Mouse (Mus musculus) megakaryocyte, adult 5-6 weeks (primary cell): ENCODE data around the gene Arhgef16. TPM values are rescaled to one million over a fixed set of nuclear protein-coding genes. Genes with fewer than 3 reads are reported as not detected.

Experiments used
- ATAC-seq: 2 replicates; pipeline ENCODE4 v1.8.0; 2016; ENCODE audit warnings: mild to moderate bottlenecking, inconsistent platforms; ENCODE audit not compliant: poor library complexity, severe bottlenecking
- total RNA-seq, 2 experiments: library from RNA; stranded (forward) in 1 of 2; stranded (reverse) in 1 of 2; fragments of 153-499, 151-499 nt in 1 of 2; fragments of 221-1000, 200-1000 nt in 1 of 2; gene quantifications; 2 replicates each; pipeline versions ENCODE4 v1.2.3 to v1.2.4; 2015 to 2017

Arhgef16 gene
- total RNA-seq (2015) (not detected in 2 replicates), total RNA-seq (2017) (not detected in 2 replicates)

DNA sequence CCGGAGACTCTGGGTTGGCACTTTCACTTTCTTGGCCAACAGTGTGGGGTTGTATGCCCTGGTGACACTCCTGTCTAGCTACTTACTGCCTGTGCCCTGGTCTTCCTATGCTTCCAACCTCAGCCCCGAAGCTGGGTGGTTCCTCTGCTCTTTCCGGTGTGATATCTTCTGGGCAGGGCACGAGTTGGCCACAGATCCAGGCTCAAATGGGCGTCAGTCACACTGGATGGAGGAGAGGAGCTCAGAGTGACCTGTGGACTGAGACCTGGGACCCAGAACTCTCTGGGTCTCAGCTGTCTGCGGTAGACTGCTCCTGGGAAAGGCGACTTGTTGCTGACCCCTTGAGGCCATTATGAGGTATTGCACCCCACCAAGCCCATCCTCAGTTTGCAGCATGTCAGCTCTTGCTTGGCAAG lies at the start of gene Arhgef16:
Arhgef16 (minus strand) TSS at position 211 of the 416 bp plus-strand sequence.
- peak; percentile 71 for ATAC-seq

DNA sequence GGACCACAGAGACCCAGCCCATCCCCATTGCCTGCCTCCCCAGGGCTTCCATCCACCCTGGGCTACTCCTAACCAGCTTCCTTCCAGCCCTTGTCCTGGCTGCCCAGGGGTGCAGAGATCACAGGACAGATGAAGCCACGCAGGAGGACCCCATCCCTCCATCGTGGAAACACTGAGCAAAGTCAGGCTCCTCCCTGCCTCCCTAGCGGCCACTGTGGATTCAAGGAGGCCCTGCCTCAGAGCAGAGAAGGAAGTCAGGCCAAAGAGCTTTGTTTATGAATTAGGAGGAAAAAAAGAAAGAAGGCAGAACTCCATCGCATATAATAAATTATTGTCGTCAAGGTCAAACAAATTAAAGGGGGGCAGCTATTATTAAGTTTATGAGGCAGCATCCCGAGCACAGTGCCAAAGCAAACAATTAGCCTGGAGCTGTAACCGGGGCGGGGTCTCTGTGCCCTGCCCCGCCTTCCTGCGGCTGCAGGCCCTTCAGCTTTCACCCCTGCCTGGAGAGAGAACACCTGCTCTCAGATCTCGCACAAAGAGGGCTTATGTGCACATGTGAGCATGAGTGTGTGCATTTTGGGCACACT lies 46.8 kb upstream of the Arhgef16 start:
- ATAC-seq = no peak

DNA sequence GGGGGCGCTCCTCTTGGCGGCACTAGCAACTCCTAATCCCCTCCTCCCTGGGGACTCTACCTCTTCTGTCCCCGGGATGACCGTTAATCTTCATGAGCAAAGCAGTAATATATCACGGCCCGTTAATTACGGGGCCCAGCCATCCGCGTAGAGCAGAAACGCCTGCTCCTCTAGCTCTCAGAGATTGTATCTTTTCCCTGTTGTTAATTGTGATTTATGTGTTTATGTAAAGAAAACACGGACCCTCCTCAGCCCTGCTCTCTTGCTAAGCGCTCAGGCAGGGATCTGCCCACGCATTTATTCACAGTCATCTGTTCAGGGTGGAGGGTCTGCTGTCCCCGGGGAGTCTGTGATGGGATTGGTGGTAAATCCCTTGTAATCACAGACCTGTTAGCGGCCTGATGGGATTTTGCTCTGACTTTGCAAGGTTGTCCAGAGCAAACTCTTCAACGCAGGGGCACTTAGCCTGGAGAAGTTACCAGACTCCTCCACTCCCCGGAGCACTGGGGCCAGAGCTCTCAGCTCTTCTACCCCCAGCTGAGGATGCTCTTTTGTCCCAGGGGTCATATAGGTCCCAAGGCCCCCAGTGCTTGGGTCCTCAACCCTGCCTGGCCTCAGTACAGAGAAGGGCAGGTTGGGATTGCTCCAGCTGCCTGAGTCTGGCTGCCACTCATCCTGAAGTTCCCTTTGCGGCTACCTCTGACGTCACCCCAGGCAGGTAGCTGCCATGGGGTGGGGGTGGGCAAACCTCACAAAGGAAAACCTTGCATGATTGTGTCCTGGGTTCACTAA lies 45.5 kb upstream of the Arhgef16 start:
- no peak for ATAC-seq

DNA sequence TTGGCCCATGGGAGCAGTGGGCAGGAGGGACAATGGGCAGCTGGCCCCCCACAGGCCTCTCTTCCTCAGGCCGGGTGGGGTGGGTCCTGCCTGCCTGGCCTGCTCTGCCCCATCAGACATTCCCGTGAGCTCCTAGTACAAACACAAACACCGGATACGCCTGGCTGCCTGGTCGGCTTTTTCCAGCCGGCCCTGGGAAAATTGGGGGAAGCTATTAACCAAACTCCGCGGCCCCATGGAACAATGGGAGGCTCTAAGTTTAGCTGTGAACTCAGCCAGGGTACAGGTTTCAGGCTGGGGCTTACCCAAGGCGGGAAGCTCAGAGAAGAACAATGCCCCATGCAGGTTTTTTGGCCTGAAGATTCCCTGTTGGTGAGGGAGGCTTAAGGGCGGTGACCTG lies 35.2 kb upstream of the Arhgef16 start:
- ATAC-seq = no peak

DNA sequence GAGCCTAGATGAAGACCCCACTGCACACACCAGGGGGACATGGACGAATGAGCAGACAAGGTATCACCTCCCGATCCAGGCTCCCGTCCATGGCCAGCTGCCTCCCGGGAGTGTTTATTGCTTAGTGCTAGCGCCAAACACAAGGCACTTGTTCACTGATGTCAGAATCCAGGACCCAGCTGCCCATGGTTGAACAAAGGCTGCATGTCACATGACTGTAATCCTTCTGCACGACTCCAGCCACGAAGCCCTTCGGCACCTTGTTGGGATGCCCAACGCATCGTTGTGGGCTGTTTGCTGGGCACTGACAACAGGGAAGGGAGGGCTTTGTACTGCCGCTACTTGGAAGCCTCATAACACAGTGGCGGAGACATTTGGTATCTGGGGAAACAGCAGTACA lies 34.3 kb upstream of the Arhgef16 start, which contains the start of gene B230104I21Rik:
B230104I21Rik (plus strand) TSS at position 367 of the 400 bp plus-strand sequence.
- ATAC-seq = no peak

DNA sequence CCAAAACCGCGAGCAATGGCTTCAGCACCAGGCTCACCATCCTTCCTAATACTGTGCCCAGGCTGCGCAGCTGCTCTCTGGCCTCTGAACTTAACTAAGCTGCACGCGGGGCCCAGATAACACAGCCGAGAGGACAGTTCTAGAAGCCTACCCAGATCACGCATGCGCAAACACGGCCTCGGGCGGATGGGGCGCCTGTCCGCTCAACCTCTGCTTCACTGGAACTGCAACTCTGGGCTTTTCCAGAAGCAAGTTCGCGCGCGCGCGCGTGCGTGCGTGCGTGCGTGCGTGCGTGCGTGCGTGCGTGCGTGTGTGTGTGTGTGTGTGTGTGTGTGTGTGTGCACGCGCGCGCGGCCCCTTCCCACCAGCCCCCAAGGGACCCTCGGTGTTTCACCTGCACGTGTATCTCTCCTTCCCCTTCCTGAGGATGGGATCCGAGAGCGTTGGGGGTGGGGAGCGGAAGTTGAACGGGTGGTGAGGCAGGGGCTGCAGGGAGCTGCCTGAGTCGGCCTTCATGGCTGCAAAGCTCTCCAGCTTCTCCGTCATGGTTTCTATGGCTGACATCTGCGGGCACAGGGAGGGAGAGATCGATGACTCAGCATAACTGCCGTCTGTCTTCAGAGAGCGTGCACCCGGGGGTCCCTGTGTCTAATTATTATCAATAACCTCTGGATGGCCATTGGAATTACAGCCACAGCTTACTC lies 33.4 kb upstream of the Arhgef16 start:
- peak; percentile 55 for ATAC-seq

DNA sequence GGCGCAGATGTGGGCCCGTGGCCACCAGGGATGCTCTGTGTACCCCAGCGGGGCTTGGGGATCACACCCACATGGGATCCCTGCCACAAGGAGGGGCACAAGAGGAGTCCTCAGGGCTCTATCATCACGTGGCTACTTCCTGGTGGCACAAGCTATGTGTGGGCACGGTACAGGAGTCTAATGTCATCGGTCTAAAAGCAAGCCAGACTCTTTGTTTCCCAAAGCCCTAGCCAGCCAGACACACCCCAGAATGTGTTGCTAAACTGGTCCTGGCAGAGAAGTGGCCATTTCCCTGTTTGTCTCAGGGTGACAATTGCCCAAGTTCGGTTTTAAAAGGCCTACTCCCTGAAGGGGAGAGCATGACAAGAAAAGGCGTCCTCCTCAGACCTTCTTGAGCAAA lies 31.8 kb upstream of the Arhgef16 start:
- ATAC-seq = no peak

DNA sequence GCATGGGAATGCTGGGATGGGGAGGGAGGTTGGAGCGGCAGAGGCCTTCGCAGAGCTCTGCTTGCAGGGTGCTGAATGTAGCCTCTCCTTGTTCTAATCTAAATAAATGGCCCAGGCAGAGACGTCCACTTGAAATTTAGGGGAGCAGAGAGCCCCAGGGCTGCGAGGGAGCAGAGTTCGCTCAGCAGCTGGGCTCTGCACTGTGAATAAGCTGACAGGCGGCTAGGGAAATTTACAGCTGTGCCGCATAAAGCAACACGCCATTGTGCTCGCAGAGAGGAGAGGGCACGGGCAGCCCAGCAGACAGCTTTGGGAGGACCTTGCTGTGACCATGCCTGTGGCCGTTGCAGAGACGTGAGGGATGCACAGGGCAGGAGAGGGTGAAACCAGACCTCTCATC lies 29.8 kb upstream of the Arhgef16 start:
- no peak for ATAC-seq

DNA sequence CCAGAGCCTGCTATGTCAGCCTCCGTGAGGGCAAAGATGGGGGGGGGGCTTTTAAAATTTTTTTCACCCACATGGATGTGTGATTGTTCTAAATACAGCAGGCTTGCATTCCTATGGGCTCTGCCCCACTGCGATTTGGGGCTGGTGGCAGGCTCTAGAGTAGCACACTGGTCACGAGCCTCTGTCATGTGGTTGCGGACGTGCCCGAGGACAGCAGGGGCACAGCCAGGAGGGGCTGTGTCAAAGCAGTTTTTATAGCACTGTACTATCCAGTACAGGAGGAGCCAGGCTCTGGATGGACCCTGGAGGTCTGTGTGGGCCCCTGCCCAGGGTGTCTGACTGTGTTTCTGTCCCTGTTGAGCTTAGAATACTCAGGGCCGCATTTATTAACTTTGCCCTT lies 28.5 kb upstream of the Arhgef16 start:
- ATAC-seq = no peak

DNA sequence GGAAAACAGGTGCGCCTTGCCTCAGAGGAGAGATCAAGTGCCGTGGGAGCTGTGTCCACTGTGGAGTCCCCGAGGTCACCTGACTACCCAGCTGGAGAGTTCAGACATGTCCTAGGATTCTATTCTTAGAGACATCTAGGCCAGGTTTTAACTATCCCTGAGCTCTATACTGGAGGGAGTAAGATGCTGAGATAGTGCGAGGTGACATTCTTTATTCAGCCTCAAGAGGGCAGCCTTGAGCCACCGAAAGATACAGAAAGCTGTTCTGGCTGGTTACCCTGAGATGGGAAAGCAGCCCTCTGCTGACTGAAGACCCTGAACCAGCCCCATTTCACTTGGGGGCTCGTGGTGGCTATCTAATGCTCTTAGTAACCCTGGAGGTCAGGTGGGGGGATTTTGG lies 27.4 kb upstream of the Arhgef16 start:
- ATAC-seq = peak; percentile 73

DNA sequence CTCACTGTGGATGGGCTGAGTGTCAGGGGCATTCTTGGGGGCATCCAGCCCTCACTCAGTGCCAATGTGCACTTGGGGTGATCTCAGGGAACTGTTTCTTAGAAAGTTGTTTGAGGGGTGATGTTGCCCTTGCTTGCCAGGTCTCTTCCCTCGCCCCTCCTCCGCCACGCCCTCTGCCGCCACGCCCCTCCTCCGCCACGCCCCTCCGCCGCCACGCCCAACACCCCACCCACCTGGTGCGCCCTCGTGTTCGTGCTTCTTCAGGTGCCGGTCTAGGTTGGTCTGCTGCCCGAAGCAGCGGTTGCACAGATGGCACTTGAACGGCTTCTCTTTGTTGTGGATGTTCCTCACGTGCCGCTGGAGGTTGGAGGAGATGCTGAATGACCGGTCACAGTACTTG lies 27.0 kb upstream of the Arhgef16 start:
- ATAC-seq = no peak

DNA sequence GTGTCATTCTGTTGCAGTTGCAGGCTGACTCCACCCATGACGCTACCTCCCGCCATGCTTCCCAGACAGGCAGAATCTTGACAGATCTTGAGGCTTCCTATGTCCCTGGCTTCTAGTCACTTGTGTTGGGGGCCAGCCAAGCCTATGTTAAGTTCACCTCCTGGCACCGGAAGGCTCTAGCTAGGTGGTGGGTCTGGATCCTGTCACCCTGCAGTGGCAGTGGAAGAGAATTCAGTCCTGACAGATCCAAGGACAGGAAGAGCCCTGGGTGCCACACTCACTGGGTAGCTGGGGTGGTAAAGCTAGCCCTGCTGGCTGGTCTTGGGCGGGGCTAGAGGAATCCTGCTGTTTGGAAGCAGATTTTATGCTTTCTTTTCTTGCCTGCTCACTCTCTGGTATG lies 23.9 kb upstream of the Arhgef16 start:
- ATAC-seq = no peak

DNA sequence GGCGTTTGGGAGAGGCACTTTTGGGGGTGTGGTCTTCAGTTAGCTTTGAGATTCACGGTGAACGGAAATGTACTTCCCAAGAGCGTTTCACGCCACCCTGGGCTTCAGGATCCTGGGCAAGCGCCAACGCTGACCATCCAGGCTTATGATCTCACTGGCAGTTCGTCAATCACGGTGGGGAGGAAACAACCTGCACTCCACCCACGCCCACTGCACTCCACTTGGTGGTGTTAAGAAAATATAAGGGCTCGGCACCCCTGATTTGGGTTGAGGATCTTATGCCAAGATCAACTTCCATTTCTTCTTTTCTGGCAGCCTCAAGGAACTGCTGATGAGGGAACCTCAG lies 12.1 kb upstream of the Arhgef16 start:
- no peak for ATAC-seq

DNA sequence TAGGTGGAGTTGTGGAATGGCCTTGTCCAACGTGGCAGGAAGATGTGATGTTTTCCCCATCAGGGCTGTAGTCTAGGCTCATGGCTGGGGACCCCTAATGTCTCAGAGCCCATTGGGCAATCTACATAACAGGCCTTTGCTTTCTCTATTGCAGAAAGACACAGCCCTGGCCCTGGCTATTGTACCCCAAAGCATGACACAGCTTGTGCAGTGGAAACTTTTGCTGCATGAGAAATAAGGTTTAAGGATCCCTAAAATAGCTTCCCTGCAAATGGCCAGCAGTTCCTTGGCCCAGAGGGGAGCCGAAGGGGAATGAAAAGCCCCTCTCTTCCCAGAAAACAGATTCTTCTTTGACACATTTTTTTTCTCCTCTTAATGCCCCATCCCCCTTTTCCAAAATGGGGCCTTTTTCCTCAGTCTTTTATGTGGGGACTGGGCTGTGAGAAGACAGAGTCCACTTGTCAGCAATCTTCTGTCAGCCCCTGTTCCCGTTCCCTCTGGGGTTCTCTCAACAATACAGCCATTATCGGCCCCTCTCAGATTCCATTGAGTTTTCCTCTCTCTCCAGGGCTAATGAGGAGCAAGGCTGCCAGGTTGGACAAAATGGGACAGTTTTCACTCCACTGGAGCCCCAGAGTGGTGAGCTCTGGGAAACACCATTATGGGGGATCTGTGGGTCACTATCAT lies 11.6 kb upstream of the Arhgef16 start:
- no peak for ATAC-seq

DNA sequence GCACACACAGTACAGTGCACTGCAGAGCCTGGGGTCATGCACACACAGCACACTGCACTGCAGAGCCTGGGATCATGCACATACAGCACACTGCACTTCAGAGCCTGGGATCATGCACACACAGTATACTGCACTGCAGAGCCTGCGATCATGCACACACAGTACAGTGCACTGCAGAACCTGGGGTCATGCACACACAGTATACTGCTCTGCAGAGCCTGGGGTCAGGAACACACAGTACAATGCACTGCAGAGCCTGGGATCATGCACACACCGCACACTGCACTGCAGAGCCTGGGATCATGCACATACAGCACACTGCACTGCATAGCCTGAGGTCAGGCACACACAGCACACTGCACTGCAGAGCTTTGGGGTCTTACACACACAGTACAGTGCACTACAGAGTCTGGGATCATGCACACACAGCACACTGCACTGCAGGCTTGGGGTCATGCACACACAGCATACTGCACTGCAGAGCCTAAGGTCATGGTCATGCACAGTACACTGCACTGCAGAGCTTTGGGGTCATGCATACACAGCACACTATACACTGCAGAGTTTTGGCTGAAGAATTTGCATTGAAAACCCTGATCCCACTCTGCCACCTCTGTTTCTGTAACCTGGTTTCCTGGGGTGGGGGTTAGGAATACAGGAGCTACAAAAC lies 10.8 kb upstream of the Arhgef16 start:
- no peak for ATAC-seq

DNA sequence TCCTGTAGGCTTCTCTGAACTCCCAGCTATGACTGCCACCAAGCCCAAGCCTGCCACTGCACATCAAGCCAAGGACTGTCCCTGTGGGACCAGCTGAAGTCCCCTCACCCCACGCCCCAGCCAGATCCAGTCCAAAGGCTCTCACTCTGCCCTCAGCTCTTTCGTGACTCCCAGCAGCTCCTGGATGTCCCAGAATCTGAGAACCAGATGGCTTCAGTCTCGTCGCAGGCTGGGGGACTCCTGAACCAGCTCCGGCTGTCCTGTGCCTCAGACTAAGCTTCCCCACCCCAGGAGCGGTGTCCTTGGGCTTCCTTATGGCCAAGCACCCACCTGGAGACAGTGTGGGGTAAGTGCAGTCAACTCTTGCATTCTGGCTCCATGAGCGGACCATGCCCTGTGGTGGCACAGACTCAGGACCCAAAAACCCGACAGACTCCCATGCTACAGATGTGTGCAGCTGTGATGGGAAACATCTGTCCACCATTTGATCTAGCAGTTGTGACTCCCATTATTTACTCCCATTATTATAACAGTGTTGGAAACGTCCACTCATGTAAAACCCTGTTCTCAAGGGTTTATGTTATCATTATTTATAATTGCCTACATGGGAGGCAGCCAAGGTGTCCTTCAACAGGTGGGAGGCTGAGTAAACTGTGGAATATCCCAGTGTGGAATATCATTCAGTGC lies 9.2 kb upstream of the Arhgef16 start:
- ATAC-seq = no peak

DNA sequence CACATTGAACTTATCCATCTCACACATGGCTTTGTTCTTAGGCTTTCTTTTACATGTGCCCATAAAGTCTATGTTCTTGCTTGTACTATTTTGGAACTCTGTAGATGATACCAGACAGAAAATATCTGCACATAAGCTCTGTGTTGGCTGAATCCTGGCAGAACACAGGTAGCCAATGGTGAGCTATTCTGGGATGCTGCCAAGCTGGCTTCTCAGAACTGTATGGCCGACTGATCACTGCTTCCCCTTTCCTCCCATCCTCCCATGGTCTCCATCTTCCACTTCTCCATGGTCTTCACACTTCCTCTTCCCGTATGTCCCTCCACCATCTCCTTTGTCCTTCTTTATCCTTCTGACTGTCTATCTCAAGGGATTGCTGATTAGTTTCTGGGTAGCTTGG lies 7.7 kb upstream of the Arhgef16 start:
- no peak for ATAC-seq

DNA sequence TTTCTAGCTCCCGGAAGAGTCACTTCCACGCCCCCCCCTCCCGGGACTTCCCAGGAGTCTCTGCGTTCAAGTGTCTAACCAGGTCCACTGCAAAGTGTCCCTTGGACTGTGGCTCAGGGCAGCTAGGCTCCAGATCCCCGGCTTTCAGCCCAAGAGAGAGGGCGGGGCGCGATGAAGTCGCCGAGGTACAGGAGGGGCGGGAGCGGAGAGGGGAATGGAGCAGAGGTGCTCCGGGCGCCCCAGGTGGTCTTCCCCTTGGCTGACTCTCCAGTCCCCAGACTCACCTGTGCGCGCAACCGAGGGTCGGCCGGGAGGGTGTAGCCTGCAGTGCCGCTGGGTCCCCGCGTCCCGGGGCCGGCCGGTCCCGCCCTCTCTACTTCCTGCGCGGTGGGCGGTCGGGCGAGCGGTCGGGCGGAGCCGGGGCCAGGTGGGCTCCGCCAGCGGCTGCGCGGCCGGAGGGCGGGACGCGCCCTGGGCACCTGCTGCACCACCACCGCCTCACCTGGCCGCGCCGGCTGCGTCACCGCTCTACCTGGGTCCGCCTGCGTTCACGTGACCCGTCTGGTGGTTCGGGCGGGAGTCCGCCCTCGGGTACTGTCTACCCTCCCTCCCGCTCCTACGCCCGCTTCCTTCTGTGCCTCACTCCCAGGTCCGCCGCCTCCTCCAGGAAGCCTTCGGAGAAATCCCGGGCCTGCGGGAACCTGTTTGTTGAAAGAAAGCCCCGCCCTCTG lies 1.8 kb downstream of the Arhgef16 start:
- ATAC-seq = no peak

DNA sequence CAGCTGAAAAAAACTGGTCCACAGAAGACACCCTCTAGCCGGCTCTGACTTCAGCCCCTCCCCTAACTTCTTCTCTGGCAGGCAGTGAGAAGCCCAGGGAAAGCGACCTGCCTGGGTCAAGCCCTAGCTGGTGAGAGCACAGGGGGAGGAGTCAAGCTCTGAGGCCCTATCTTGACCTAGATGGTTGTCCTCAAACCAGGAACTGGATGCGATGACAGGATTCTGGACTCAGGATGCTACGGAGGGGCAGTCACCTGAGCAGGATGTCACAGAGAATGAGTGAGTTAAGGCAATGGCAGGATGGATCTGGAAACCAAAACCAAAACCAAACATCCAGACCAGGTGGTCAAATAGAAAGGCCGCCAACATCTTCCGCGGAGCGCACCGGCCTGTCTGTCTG lies 3.7 kb downstream of the Arhgef16 start:
- no peak for ATAC-seq
